Mouse (Mus musculus) embryo, embryonic 9.5 days (tissue): ENCODE results near the gene Fgfr2.

ENCODE experiments used
- DNase-seq: peaks from one replicate; pipeline ENCODE4 v3.0.0-alpha.2; 2017; ENCODE audit errors: extremely low spot score

Fgfr2 gene

DNA sequence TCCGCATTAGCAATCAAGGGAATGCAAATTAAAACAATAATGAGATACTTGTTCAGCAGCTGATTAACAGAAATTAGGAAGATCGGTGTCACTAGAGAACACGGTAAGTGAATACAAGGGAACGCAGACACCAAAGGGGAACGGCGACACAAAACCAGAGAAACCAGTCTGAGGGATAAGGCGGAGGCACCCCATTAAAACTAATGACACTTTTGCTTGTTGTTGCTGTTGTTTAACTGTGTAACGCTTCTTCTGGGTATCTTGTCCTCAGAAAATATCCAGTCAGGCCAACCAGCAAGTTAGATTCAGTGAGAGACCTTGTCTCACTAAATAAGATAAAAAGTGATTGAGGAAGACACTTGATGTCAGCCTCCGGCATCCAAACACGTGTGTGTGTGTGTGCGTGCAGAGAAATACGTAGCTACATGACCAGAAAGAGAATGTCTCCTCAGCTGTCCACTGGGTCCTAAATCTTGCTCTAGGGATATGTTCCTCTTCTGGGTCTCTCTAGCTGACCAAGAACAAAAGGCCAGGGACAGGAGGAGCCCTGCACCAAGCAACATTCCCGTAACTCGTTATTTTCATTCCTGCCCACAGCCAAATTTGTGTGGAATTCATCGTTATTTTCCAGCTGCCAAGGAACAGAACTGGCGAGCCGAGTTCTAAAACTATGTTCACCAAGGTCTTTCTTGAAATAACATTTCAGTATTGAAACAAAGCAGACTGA, 2901.3 kb downstream of the Fgfr2 start:
- no peak for DNase-seq

DNA sequence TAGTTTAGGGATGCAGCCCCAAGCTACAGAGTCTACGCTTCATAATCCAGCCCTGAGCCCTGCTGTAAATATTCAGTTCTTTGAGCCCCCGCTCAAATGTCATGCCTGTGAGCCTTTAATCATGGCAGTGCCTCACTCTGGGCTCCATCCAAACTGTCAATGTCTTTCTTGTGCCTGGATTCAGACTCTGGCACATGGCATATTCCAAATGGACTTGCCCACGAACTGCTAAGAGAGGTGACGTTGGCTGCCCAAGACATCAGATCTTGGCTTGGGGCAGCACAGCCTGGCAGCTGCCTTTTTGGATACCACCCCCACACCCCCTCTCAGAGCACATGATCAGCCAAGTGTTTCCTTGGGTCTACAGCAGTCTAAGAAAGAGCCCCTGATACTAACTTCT, 2902.5 kb downstream of the Fgfr2 start:
- no peak for DNase-seq

- no peak for DNase-seq
These were observed 2903.3 kb downstream of the Fgfr2 start for GRCm38 (mm10) chr7:130219844-130220243.

DNA sequence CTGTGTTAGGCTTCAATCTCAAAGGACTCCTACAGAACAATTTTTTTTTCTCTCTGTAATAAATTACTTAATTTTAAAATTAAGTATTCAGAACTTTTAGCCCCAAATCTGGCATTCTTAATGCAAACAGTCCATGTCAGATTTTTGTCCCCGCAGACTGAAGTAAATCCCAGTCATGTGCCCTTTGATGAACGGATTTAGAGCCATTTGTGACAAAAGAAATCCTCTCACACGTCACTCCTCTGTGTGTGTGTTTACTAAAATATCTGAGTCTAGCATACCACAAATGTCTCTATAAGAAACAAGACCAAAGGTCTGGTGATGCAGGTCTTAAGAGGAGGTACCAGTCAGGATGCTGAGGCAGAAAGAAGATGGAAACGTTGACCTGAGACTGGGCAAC, 2906.9 kb downstream of the Fgfr2 start:
- no peak for DNase-seq

GRCm38 (mm10) chr7:130215348-130216252, 2907.6 kb downstream of the Fgfr2 start:
- peak; percentile 41 for DNase-seq

GRCm38 (mm10) chr7:130213156-130213555, 2910.0 kb downstream of the Fgfr2 start:
- DNase-seq, result no peak

- no peak for DNase-seq
These were observed 2911.7 kb downstream of the Fgfr2 start for GRCm38 (mm10) chr7:130211411-130211810.

GRCm38 (mm10) chr7:130208601-130209000, 2914.5 kb downstream of the Fgfr2 start:
- no peak for DNase-seq

DNA sequence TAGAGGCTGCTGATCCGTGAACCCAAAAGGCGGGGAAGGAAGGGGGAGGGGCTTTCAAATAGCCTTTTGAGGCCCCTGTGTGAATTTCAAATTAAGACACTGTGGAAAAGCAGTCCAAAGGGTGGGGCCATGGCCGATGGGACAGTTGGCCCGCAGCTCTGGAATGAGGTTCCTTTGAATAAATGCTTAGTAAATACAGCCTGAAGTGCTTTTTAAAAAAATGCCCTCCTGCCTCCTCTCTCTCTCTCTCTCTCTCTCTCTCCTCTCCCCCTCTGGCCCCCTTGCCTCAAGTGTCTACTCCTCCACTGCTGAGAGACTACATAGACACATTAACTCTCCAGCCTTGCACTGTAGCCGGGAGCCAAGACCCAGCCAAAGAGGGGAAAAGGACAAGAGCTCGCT, 2917.0 kb downstream of the Fgfr2 start:
- no peak for DNase-seq

GRCm38 (mm10) chr7:130205140-130205539, 2918.0 kb downstream of the Fgfr2 start:
- DNase-seq, result no peak

DNA sequence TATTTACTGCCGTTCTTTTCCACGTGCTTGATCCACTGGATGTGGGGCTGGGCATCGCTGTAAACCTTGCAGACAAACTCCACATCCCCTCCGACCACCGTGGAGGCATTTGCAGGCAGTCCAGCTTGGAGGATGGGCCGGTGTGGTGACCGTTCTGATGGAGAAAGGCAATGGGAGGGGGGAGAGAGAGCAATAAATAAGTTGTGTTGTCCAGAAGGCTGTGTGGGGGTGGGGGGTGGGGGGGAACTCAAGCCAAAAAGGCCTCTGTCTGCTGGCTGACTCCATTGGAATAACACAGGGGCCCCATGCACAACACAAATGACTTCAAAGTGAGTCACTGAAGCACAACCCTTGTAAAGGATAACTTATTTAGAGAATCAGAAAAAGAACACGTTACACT, 2922.1 kb downstream of the Fgfr2 start:
- no peak for DNase-seq

GRCm38 (mm10) chr7:130199951-130200350, 2923.2 kb downstream of the Fgfr2 start:
- DNase-seq, result no peak

DNA sequence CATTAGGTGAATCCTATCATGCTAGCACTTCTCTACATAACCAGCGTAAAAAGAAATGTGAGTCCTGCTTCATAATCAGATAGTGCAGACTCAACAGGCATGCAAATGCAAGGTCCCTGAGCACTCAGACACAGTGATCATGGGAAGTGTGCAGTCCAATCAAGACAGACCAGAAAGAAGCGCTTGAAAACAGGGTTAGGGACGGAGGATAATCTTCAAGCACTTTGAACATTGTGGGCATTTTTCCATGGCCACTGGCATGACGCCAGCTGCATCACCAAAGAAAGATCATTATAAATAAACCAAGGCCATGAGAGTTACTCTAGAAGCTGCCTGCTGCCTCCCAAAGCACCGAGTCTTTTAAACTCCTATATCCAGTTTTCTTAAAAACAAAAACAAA, 2923.8 kb downstream of the Fgfr2 start:
- no peak for DNase-seq

- no peak for DNase-seq
These were observed 2928.1 kb downstream of the Fgfr2 start for GRCm38 (mm10) chr7:130195081-130195480.

DNA sequence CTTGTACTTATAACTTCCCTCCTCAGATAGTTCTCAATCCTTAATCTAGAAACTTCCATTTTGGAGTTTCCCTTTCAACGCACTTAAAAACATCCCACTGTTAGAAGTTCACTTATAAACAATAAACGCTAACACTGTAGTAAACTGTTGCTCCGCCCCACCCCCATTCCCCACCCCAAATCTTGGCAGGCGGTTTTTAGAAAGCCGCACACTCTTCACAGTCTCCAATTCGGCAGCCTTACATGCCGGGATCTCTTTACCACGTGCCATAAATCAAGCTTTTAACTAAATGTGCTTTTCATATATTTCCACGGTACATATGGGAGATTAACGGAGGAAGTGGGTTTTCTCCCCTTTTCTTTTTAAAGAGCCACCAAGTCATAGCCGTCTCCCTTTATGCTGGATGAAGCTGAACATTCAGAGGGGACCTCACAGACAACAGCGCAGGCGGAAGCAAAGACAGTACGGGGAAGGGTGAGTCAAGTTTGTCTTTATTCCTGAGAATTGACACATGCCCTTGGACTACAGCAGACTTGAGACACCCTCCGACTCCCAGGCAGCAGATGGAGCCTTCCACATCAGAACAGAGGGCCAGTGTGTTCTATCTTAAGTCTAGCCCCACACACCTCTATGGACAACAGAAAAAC, 2932.7 kb downstream of the Fgfr2 start:
- no peak for DNase-seq

DNA sequence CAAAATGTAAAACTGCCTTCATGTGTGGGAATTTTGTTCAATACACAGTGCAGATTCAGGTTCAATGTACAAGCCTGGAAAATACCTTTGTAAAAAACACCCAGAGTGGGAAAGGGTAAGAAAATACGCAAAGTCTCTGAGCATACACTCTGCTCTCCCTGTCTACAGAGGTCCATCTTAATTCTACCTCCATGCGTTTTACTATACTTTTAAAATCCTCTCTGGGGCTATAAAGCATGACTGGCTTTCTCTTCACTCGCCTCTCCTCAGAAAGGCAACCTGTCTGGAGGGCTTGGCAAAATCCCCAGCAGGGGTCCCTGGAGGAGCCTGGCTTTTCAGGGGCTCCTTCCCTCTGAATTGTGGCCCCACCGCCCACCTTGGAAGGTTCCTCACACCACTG, 2933.2 kb downstream of the Fgfr2 start:
- no peak for DNase-seq

DNA sequence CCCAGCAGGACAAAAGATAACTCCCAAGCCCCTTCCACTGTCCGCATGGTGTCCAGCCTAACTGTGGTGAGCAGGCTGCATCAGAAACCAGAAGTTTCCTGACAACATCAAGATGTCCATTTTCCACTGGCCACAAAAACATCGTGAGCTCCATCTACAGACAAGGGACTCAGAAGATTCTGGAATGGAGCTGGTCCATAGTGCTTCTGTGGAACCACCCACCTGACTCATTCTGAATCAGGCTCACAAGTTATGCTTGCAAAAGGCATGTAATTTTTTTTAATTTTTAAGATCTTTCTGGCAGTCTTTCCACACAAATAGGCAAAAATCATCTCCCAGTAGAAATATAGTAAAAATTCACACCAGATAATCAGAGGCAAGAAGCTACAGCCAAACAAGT, 2935.0 kb downstream of the Fgfr2 start:
- no peak for DNase-seq

DNA sequence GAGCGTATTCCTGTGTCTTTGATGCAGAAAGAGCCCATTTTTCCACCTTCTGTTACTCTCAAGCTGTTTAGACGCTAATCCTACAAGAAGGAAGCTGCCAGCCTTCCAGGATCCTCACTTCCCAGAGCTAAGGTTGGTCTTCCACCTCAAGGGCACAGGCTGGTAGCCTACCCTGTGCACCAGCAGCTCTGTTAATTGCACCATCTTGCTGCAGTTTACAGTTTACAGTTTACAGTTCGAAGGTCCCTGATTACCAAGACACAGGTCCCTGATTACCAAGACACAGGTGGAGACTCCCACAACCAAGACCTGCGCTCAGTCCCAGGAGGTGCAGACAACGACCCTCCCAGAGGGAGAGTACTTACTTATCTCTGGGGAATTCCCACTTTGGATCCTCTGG, 2938.3 kb downstream of the Fgfr2 start:
- DNase-seq, result no peak

DNA sequence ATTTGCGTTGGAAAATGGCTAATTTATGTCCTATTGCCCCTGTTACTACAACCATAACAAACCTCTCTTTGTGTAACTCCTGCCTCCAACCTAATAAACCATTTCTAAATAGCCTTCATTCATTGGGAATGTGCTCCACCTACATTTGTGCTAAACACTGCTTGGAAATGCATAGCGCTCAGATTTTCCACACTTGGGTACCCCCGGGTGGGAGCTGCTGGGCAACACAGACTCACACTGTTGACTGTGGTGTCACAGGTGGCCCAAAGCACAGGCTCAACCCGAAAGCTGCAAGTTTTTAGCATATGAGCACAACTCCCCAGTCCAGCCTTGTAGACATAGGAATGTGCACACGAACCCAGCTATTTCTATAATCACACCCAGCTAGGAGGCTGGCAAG, 2939.2 kb downstream of the Fgfr2 start:
- no peak for DNase-seq

DNA sequence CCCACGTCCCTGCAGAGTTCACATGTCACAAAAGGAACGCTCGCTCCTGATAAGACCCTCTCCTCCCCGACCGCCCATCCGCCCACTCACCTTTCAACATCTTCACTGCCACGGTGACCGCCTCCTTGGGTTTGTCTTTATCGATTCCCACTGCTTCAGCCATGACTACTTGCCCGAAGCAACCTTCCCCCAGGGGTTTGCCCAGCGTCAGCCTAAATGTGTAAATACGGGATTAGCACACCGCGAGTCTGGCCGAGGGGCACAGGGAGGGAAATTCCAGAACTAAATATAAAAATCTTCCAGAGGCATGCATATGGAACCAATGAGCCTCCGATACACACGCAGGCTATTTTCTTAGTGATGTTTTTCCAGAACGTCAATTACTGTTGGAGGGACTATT, 2940.6 kb downstream of the Fgfr2 start:
- DNase-seq, result peak; percentile 73

GRCm38 (mm10) chr7:130178991-130179390, 2944.2 kb downstream of the Fgfr2 start:
- DNase-seq, result no peak

DNA sequence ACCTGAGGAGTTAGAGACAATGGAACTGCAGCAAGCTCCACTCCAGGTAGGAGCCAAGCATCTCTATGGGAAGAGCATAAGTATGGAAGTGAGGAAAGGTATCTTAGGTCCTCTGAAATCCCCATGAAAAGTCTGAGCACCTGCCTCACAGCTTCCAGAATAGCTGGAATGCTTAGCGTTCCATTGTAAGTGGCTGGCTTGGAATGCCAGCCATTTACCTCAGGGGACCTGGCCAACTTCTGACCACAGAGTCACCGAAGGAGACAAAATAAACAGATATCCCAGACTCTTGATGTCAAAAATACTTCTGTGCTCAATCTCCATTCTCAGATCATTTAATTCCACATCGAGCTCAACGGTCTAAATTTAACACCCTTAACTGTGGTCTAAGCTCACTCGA, 2946.1 kb downstream of the Fgfr2 start:
- DNase-seq, result no peak

DNA sequence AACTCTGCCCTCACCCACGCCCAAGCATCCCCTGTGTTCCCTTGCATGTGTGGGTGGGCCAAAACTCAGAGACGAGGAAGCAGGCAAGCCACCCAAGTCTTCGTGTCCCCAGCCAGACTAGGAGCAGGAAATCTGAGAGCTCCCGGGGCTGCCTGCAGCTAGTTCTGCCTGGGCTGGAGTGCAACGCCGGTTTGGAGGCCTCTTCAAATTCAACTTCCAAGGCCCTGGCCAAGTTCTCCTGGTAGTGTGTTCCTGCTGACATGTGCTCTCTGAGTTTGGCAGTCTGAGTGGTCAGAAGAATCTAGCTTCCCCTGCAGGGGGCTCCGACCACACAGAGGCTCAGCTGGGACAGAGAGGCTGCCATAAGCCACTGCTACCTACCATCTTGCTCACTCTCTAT, 2948.6 kb downstream of the Fgfr2 start:
- DNase-seq, result no peak
